8 mouse cellular contexts compared by ENCODE assay signal in genomic region chr15:100424396-100425122, GRCm38 (mm10). TPM values are rescaled to one million over a fixed set of nuclear protein-coding genes. Genes with fewer than 3 reads are reported as not detected.
DNase-seq lines count a peak whose midpoint lies in the region; ATAC-seq and TF ChIP-seq lines count a peak whose summit lies in the region.

TSS of gene Slc11a2 (minus strand) at chr15:100425072.

- peak; percentile 19 for ATAC-seq in CD4-positive, CD25-positive, alpha-beta regulatory T cell, adult 4 months
- ATAC-seq in forebrain, postnatal 0 days = no peak
- ATAC-seq in hindbrain, embryonic 16.5 days = no peak

- H3K27ac ChIP-seq in forebrain, postnatal 0 days (ENCODE audit: low read depth, low read length) = no peak within 1 kb of the TSS
- no peak within 1 kb of the TSS for H3K27ac ChIP-seq in hindbrain, embryonic 16.5 days (ENCODE audit: low read depth, low read length)

- peaks cover 24% of the 10 kb centered on the region for H3K79me2 ChIP-seq in myocyte (ENCODE audit: control insufficient read depth, insufficient read depth)

- DNase-seq in adrenal gland, postnatal 10 days = no peak
- no peak for DNase-seq in forebrain, postnatal 0 days
- no peak for DNase-seq in left cerebral cortex, postnatal 36 days (ENCODE audit: low spot score in 2 of 2)
- DNase-seq in c-Kit-positive CD71-positive TER-119-positive erythroid progenitor cells, embryonic 14.5 days (ENCODE audit: low spot score) = no peak
- no peak for DNase-seq in thymus, postnatal 4 days

- H3K9ac ChIP-seq in forebrain, postnatal 0 days = peak within 1 kb of the TSS; percentile 2; the same call in 1 of the 2 replicates
- 0 out of 2 replicates have a peak within 1 kb of the TSS, but pooled peaks have one; percentile 2 for H3K9ac ChIP-seq in hindbrain, embryonic 16.5 days (ENCODE audit: low read depth, low read length)

- H3K4me2 ChIP-seq in forebrain, postnatal 0 days (ENCODE audit: low read depth) = peak within 1 kb of the TSS; percentile 93
- peak within 1 kb of the TSS; percentile 95 for H3K4me2 ChIP-seq in hindbrain, embryonic 16.5 days (ENCODE audit: low read length)
- H3K4me2 ChIP-seq in myocyte (ENCODE audit: low read depth) = peak within 1 kb of the TSS; percentile 100

- no peak for TF ChIP-seq POLR2A in myocyte (IDR thresholded peaks at IDR 0.05; ENCODE audit: insufficient read length, low read depth)

- no peak within 1 kb of the TSS for H3ac ChIP-seq in myocyte (ENCODE audit: control insufficient read depth, insufficient read length)

- intact Hi-C loops in left cerebral cortex, postnatal 36 days (cut with DNase I) = no loop called here

- H3K9me3 ChIP-seq in forebrain, postnatal 0 days (ENCODE audit: low read length) = no peaks in the 10 kb centered on the region
- H3K9me3 ChIP-seq in hindbrain, embryonic 16.5 days (ENCODE audit: control insufficient read depth, low read length) = no peaks in the 10 kb centered on the region

- 23% methylated on average over 17 of the region's 17 CpGs for WGBS in forebrain, postnatal 0 days
- 30% methylated on average over 17 of the region's 17 CpGs for WGBS in hindbrain, embryonic 16.5 days

- peaks cover 12% of the 10 kb centered on the region; the same call in 1 of the 2 replicates for H3K4me1 ChIP-seq in forebrain, postnatal 0 days (ENCODE audit: insufficient read depth)
- peaks cover 28% of the 10 kb centered on the region for H3K4me1 ChIP-seq in hindbrain, embryonic 16.5 days (ENCODE audit: control insufficient read depth, insufficient read depth, low read depth, low read length)

- peaks cover 20% of the 10 kb centered on the region for H3K27me3 ChIP-seq in forebrain, postnatal 0 days (ENCODE audit: insufficient read depth, low read length)
- peaks cover 10% of the 10 kb centered on the region; the same call in 1 of the 2 replicates for H3K27me3 ChIP-seq in hindbrain, embryonic 16.5 days (replicated peaks; ENCODE audit: control insufficient read depth, insufficient read depth, low read length)
- no peaks in the 10 kb centered on the region for H3K27me3 ChIP-seq in myocyte (ENCODE audit: control insufficient read depth, insufficient read depth, insufficient read length)

- no peaks in the 10 kb centered on the region for H3K36me3 ChIP-seq in forebrain, postnatal 0 days (ENCODE audit: insufficient read depth)
- no peaks in the 10 kb centered on the region for H3K36me3 ChIP-seq in hindbrain, embryonic 16.5 days (ENCODE audit: control insufficient read depth, insufficient read depth, low read length)
- H3K36me3 ChIP-seq in myocyte (ENCODE audit: control insufficient read depth, insufficient read depth) = no peaks in the 10 kb centered on the region

- TF ChIP-seq CTCF in forebrain, postnatal 0 days (IDR thresholded peaks at IDR 0.05; ENCODE audit: low read depth) = no peak

- no peak within 1 kb of the TSS for H3K4me3 ChIP-seq in forebrain, postnatal 0 days (ENCODE audit: low read depth, low read length)
- H3K4me3 ChIP-seq in hindbrain, embryonic 16.5 days (ENCODE audit: low read length) = peak within 1 kb of the TSS; percentile 84
- peak within 1 kb of the TSS; percentile 31 for H3K4me3 ChIP-seq in myocyte

TF ChIP-seq in myocyte, 11 proteins besides CTCF, POLR2A, EP300 and RAD21:
- TF ChIP-seq E2F4 (IDR thresholded peaks at IDR 0.05; ENCODE audit: insufficient read depth) (no peak), MYOD1 (IDR thresholded peaks at IDR 0.05; ENCODE audit: control insufficient read depth in 1 of 3, insufficient read length in 2 of 3, low read depth in 2 of 3) (no peak), TCF3 (IDR thresholded peaks at IDR 0.05; ENCODE audit: insufficient read length, low read depth) (no peak), SRF (IDR thresholded peaks at IDR 0.05; ENCODE audit: control insufficient read depth, insufficient read length, low read depth) (no peak), TCF12 (IDR thresholded peaks at IDR 0.05; ENCODE audit: insufficient read depth, poor library complexity, severe bottlenecking) (no peak), REST (IDR thresholded peaks at IDR 0.05; ENCODE audit: insufficient read depth, insufficient read length) (no peak)

RNA-seq across cellular contexts. Expression of gene Slc11a2, which starts in this region (rescaled TPM):
- 10 to 100 TPM; 31.4 to 39.1 TPM for polyA plus RNA-seq in CD4-positive, CD25-positive, alpha-beta regulatory T cell, adult 4 months (2017; shearing (Covaris generic))
- 10 to 100 TPM; 60.6 to 72.7 TPM for total RNA-seq in adrenal gland, postnatal 10 days (2021)
- 23.2 and 36.8 TPM in 2 replicates for total RNA-seq in forebrain, postnatal 0 days (2014; rRNA removed)
- 17.2 and 17.6 TPM in 2 replicates for polyA plus RNA-seq in forebrain, postnatal 0 days (2015; fragmentation: Nextera tagmentation; extraction: Ambion mirVana)
- polyA plus RNA-seq in hindbrain, embryonic 16.5 days (2015; fragmentation: Nextera tagmentation; extraction: Ambion mirVana) = 24.9 and 30.8 TPM in 2 replicates
- 10 to 100 TPM; 57.9 to 60.6 TPM for total RNA-seq in left cerebral cortex, postnatal 36 days (2021)
- 48.2 TPM for polyA plus RNA-seq in myocyte (2012; fragmentation: generic; extraction: Trizol)
